Mouse (Mus musculus): ENCODE results near the gene Fermt1. TPM values are rescaled to one million over a fixed set of nuclear protein-coding genes. Genes with fewer than 3 reads are reported as not detected.
A peak's percentile ranks its signal among the peaks of the same experiment; 100 is the strongest.

The Fermt1 gene
- polyA plus RNA-seq (2015; fragmentation: Nextera tagmentation; extraction: Ambion mirVana), result 56.4 and 62.8 TPM in 2 replicates

DNA sequence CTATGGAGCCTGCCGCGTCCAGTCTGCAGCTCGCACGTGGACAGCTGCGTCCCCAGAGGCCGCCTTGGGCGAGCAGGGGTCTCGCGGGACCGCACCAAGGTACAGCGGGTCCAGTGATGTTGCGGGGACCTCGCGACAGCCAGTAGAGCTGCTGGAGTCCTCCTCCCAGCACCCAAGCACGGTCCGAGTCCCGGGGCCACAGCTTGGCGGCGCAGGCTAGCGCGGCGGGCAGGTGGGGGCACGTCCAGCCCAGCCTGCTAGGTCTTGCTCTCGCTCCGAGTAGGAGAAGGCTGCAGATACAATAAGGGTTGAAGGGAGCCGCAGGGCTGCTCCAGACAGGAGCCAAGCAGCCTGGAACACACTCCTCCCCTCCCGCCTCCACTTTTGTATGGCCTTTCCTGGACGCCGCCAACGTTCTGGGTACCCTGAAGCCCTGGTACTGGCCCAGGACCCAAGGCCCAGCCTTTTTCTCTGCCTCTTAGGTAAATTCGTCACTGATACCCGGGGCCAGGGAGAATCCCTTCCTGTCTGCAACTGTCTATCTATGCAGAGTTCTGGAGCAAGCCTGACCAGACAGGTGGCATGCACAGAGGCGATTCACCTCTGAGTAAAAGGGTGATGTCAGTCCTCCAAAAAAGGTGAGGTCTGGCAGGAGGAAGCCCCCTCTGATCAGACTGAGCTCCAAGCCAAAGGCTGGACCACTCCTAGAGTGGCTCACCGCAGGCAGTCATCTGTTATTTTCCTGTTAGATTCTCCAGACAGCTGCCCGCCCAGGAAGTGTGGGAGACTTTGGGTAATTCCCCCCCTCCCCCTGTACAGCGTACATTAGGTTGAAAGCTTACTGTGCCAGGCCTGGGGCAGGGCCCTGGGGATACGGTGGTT, at the start of gene Fermt1:
Gene Fermt1 (minus strand): TSS at position 581 of the 882 bp plus-strand sequence.
- H3K4me3 ChIP-seq (ENCODE audit: low read depth, low read length), result peak within 1 kb of the TSS; percentile 51
- H3K27ac ChIP-seq (replicated peaks), result peak within 1 kb of the TSS; percentile 93
- TF ChIP-seq CTCF (IDR thresholded peaks at IDR 0.05; ENCODE audit: low read depth) (peak; percentile 26; the same call in 1 of the 2 replicates), EP300 (optimal IDR thresholded peaks at IDR 0.05) (no peak)
- no peaks in the 10 kb centered on the region for H3K9me3 ChIP-seq (ENCODE audit: control insufficient read depth, low read length)
- H3K4me1 ChIP-seq (replicated peaks; ENCODE audit: control insufficient read depth, insufficient read depth), result no peaks in the 10 kb centered on the region
- peak within 1 kb of the TSS; percentile 51 for H3K4me2 ChIP-seq (replicated peaks; ENCODE audit: low read depth)
- DNase-seq (ENCODE audit: low spot score), result peak; percentile 80
- H3K27me3 ChIP-seq (ENCODE audit: control insufficient read depth, insufficient read depth, low read length), result no peaks in the 10 kb centered on the region
- peak; percentile 76 for ATAC-seq (ENCODE audit: low FRiP score, low TSS enrichment)
- H3K9ac ChIP-seq (ENCODE audit: low read length), result peak within 1 kb of the TSS; percentile 69
- no peaks in the 10 kb centered on the region for H3K36me3 ChIP-seq (ENCODE audit: control insufficient read depth, insufficient read depth, low read length)
- 1% methylated on average over 37 of the region's 37 CpGs for WGBS

DNA sequence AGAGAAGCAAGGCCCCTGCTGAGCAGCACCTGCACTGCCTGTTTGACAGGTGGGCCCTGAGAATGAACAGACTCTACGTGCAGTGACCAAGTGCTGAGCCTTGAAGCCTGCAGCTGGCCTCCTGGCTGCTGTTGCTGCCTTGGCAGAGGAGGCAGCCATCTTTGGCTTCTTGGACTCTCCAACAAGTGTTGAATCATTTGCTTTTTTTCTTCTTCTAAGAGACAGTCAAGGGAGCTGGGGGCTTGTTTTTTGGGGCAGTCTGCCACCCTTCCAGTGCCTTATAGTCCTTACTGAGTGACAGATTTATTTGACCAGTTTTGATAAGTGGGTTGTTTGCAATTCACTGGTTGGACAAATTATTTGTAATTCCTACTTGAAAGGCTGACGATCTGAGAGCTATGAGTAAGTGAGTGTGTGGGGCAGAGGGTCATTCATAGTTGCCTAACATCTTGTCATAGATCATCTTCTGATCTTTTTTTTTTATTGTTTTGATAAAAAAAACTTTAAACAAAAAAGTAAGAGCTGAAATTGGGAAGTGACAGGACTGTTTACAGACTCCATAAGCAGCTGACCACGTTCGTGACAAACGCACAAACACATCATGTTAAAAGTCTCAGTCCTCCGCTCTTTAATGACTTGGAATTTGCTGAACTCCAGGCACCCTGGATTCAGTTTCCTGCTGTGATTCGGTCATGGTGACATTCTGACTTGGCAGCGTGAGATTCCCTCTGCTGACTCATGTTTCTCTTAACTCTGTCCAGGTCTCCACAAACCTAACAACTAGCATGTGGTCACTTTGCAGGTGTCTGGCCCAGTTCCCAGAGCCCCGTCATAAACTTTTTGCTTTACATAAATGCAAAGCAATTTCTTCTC, 47.2 kb upstream of the Fermt1 start:
- TF ChIP-seq EP300 (optimal IDR thresholded peaks at IDR 0.05) (no peak), CTCF (IDR thresholded peaks at IDR 0.05; ENCODE audit: low read depth) (no peak)
- Histone ChIP-seq H3K9me3 (ENCODE audit: control insufficient read depth, low read length) (no peaks in the 10 kb centered on the region), H3K36me3 (ENCODE audit: control insufficient read depth, insufficient read depth, low read length) (no peaks in the 10 kb centered on the region), H3K4me2 (replicated peaks; ENCODE audit: low read depth) (no peak overlapping the region), H3K9ac (ENCODE audit: low read length) (no peak overlapping the region), H3K4me1 (replicated peaks; ENCODE audit: control insufficient read depth, insufficient read depth) (no peaks in the 10 kb centered on the region), H3K27ac (replicated peaks) (no peak overlapping the region), H3K27me3 (ENCODE audit: control insufficient read depth, insufficient read depth, low read length) (no peaks in the 10 kb centered on the region), H3K4me3 (ENCODE audit: low read depth, low read length) (no peak overlapping the region)
- 30% methylated on average over 9 of the region's 9 CpGs for WGBS
- DNase-seq (ENCODE audit: low spot score), result peak; percentile 30
- ATAC-seq (ENCODE audit: low FRiP score, low TSS enrichment), result 0 out of 2 replicates have a peak, but pooled peaks have one; percentile 44

DNA sequence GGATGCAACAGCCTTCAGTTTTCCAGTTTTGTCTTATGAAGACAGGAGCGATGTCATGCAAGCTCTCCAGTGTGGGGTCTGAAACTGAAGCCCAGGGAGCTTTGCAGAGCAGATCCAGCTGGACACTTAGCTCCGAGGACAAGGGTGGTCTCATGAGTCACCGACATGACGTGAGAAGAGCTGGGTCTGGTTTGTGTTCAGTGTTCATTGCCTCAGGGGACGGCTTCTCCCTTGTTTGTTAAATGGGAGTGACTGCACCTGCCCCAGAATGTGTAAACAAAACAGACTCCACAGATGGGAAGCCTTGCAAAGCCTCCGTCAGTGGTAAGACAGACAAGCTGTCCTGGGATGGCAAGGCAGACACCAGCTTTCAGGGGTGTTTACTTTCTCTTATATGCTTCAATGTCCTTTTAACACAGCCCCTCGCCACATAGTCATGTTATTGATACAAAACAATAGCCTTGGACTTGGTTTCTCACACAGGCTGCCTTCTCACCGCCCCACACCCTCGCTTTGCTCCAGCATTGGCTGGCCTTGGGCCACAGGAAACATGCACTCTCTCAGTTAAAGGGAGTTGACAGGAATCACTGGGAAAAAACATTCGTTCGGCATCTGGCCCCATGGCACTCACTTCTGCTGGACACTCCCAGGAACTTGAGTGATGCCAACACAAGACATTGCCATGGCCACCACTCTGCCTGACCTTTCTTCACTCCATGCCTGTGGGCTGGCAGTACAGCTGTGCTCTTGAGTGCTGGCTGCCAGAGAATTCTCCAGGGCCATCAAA, 44.3 kb upstream of the Fermt1 start:
- Histone ChIP-seq H3K4me2 (replicated peaks; ENCODE audit: low read depth) (peak overlapping the region; percentile 28; the same call in 1 of the 2 replicates), H3K27ac (replicated peaks) (peak overlapping the region; percentile 46; the same call in 1 of the 2 replicates), H3K4me3 (ENCODE audit: low read depth, low read length) (no peak overlapping the region), H3K36me3 (ENCODE audit: control insufficient read depth, insufficient read depth, low read length) (no peaks in the 10 kb centered on the region), H3K4me1 (replicated peaks; ENCODE audit: control insufficient read depth, insufficient read depth) (no peaks in the 10 kb centered on the region), H3K9me3 (ENCODE audit: control insufficient read depth, low read length) (no peaks in the 10 kb centered on the region), H3K9ac (ENCODE audit: low read length) (peak overlapping the region; percentile 5; the same call in 1 of the 2 replicates), H3K27me3 (ENCODE audit: control insufficient read depth, insufficient read depth, low read length) (no peaks in the 10 kb centered on the region)
- ATAC-seq (ENCODE audit: low FRiP score, low TSS enrichment) (peak; percentile 91), DNase-seq (ENCODE audit: low spot score) (peak; percentile 66)
- TF ChIP-seq CTCF (IDR thresholded peaks at IDR 0.05; ENCODE audit: low read depth), result no peak
- no peak for TF ChIP-seq EP300 (optimal IDR thresholded peaks at IDR 0.05)
- WGBS, result 16% methylated on average over 11 of the region's 11 CpGs

DNA sequence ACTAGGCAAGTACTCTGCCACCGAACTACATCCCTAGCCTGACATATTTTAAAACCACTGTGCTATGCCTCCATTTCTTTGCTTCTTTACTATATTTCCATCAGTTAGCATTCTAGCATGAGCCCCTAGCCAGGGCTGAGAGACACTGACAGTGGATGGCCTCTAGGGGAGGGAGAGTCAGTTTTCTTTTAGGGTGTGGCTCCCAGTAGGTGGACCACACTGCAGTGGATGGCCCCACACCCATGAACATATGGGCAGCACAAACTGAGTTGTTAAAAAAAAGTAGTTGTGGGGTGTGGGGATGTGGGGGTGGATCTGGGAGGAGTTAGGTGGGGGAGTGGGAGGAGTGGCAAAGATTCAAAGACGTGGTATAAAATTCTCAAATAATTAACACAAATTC, 27.6 kb upstream of the Fermt1 start:
- WGBS, result 61% methylated on average over 2 of the region's 2 CpGs
- Histone ChIP-seq H3K27ac (replicated peaks) (no peak overlapping the region), H3K4me2 (replicated peaks; ENCODE audit: low read depth) (no peak overlapping the region), H3K9me3 (ENCODE audit: control insufficient read depth, low read length) (no peaks in the 10 kb centered on the region), H3K4me1 (replicated peaks; ENCODE audit: control insufficient read depth, insufficient read depth) (no peaks in the 10 kb centered on the region), H3K36me3 (ENCODE audit: control insufficient read depth, insufficient read depth, low read length) (no peaks in the 10 kb centered on the region), H3K9ac (ENCODE audit: low read length) (no peak overlapping the region), H3K27me3 (ENCODE audit: control insufficient read depth, insufficient read depth, low read length) (no peaks in the 10 kb centered on the region), H3K4me3 (ENCODE audit: low read depth, low read length) (no peak overlapping the region)
- TF ChIP-seq CTCF (IDR thresholded peaks at IDR 0.05; ENCODE audit: low read depth), result no peak; the same call in 1 of the 2 replicates
- no peak for TF ChIP-seq EP300 (optimal IDR thresholded peaks at IDR 0.05)
- DNase-seq (ENCODE audit: low spot score) (no peak), ATAC-seq (ENCODE audit: low FRiP score, low TSS enrichment) (no peak)

DNA sequence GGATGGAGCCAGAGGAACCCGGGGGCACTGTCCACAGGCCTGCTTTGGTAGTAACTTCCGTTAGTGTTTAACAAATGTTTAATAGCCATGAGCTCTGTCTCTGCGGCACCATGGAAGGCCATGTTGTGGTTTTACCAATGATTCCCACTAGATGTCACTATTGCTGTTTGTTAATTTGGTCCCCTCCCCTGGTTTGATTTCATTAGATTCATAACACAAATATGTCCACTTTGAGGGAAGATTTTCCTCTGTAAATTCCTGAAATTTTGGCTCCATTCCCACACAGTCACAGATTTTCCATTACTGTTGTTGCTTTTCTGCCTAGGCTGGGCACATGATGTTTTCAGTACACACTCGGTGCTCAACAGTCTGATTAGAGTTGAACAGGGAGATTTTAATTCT, 25.1 kb upstream of the Fermt1 start:
- H3K27me3 ChIP-seq (ENCODE audit: control insufficient read depth, insufficient read depth, low read length), result no peaks in the 10 kb centered on the region
- no peaks in the 10 kb centered on the region for H3K36me3 ChIP-seq (ENCODE audit: control insufficient read depth, insufficient read depth, low read length)
- ATAC-seq (ENCODE audit: low FRiP score, low TSS enrichment), result peak; percentile 52; the same call in 1 of the 2 replicates
- WGBS, result 18% methylated on average over 4 of the region's 4 CpGs
- TF ChIP-seq CTCF (IDR thresholded peaks at IDR 0.05; ENCODE audit: low read depth), result peak; percentile 79
- TF ChIP-seq EP300 (optimal IDR thresholded peaks at IDR 0.05), result no peak
- DNase-seq (ENCODE audit: low spot score), result peak; percentile 23
- H3K27ac ChIP-seq (replicated peaks), result no peak overlapping the region
- no peak overlapping the region for H3K9ac ChIP-seq (ENCODE audit: low read length)
- no peaks in the 10 kb centered on the region for H3K4me1 ChIP-seq (replicated peaks; ENCODE audit: control insufficient read depth, insufficient read depth)
- no peak overlapping the region for H3K4me3 ChIP-seq (ENCODE audit: low read depth, low read length)
- no peak overlapping the region for H3K4me2 ChIP-seq (replicated peaks; ENCODE audit: low read depth)
- H3K9me3 ChIP-seq (ENCODE audit: control insufficient read depth, low read length), result no peaks in the 10 kb centered on the region
